Mouse (Mus musculus) liver, embryonic 13.5 days (tissue): Measurements from ENCODE around the gene Kirrel. TPM values are rescaled to one million over a fixed set of nuclear protein-coding genes. Genes with fewer than 3 reads are reported as not detected.

Experiments
- ATAC-seq: fragments of 200-750 bp; cut with Nextera tagmentation; 2 replicates; pipeline ENCODE4 v1.8.0; 2017; ENCODE audit warnings: low read depth, mild to moderate bottlenecking, moderate number of reproducible peaks, moderate library complexity
- DNase-seq: peaks from one replicate; pipeline ENCODE4 v3.0.0; 2022
- H3K27ac ChIP-seq: fragments of 300-500 bp; sonication (generic); 2 replicates; pipeline ENCODE4 v1.5.1; 2015; ENCODE audit warnings: moderate library complexity, mild to moderate bottlenecking, inconsistent platforms
- H3K27me3 ChIP-seq: fragments of 300-500 bp; sonication (generic); 2 replicates; pipeline ENCODE4 v1.6.1; 2015; ENCODE audit warnings: mild to moderate bottlenecking, inconsistent platforms
- H3K36me3 ChIP-seq: fragments of 300-500 bp; sonication (generic); 2 replicates; pipeline ENCODE4 v1.6.1; 2015; ENCODE audit warnings: mild to moderate bottlenecking, inconsistent platforms
- H3K4me1 ChIP-seq: fragments of 300-500 bp; sonication (generic); replicated peaks from 2 replicates; pipeline ENCODE4 v1.6.1; 2015; ENCODE audit warnings: inconsistent platforms
- H3K4me2 ChIP-seq: fragments of 300-500 bp; sonication (generic); 2 replicates; pipeline ENCODE4 v1.6.1; 2015; ENCODE audit warnings: inconsistent platforms, mild to moderate bottlenecking, moderate library complexity
- H3K4me3 ChIP-seq: fragments of 300-500 bp; sonication (generic); replicated peaks from 2 replicates; pipeline ENCODE4 v1.5.1; 2015; ENCODE audit warnings: mild to moderate bottlenecking, inconsistent platforms
- H3K9ac ChIP-seq: fragments of 300-500 bp; sonication (generic); 2 replicates; pipeline ENCODE4 v1.6.1; 2015; ENCODE audit warnings: mild to moderate bottlenecking, inconsistent platforms
- H3K9me3 ChIP-seq: fragments of 300-500 bp; sonication (generic); replicated peaks from 2 replicates; pipeline ENCODE4 v1.6.1; 2016; ENCODE audit warnings: inconsistent platforms
- WGBS: fragments of 180-500 bp; shearing (Covaris S2); methylation state at CpG from one replicate; pipeline ENCODE4 v1.1.7; 2015; ENCODE audit not compliant: insufficient replicate concordance; 5-methylcytosine and 5-hydroxymethylcytosine counted together
- polyA plus RNA-seq: library from polyadenylated mRNA; unstranded; fragments of >200 nt; fragmentation: Nextera tagmentation; extraction: Ambion mirVana; gene quantifications from 2 replicates; pipeline ENCODE4 v1.2.1, GENCODE M21; 2015

Gene Kirrel
- polyA plus RNA-seq, 1 experiment from 2014 or later = 1.2 TPM

- ATAC-seq = no peak
- no peaks in the 10 kb centered on the region for H3K27me3 ChIP-seq
- H3K4me3 ChIP-seq = no peak overlapping the region
- H3K4me1 ChIP-seq = no peaks in the 10 kb centered on the region
- no peaks in the 10 kb centered on the region for H3K36me3 ChIP-seq
- DNase-seq = no peak
- 69% methylated on average over 19 of the region's 19 CpGs for WGBS
- no peak overlapping the region for H3K27ac ChIP-seq
- H3K4me2 ChIP-seq = no peak overlapping the region
- H3K9me3 ChIP-seq = no peaks in the 10 kb centered on the region
- no peak overlapping the region for H3K9ac ChIP-seq
Observed at GRCm38 (mm10) chr3:87097969-87098946, 76.3 kb downstream of the Kirrel start.

- Histone ChIP-seq H3K4me1 (no peaks in the 10 kb centered on the region), H3K9me3 (no peaks in the 10 kb centered on the region), H3K27me3 (no peaks in the 10 kb centered on the region), H3K4me3 (no peak overlapping the region), H3K27ac (no peak overlapping the region), H3K9ac (no peak overlapping the region), H3K36me3 (no peaks in the 10 kb centered on the region), H3K4me2 (no peak overlapping the region)
- ATAC-seq = no peak
- no peak for DNase-seq
- 83% methylated on average over 9 of the region's 9 CpGs for WGBS
Observed at GRCm38 (mm10) chr3:87097205-87097604, 77.3 kb downstream of the Kirrel start.

GRCm38 (mm10) chr3:87093718-87094117 lies 80.8 kb downstream of the Kirrel start:
- H3K4me2 ChIP-seq = no peak overlapping the region
- no peak overlapping the region for H3K9ac ChIP-seq
- H3K4me3 ChIP-seq = no peak overlapping the region
- H3K4me1 ChIP-seq = no peaks in the 10 kb centered on the region
- H3K27ac ChIP-seq = no peak overlapping the region
- DNase-seq (no peak), ATAC-seq (no peak)
- no peaks in the 10 kb centered on the region for H3K9me3 ChIP-seq
- H3K27me3 ChIP-seq = no peaks in the 10 kb centered on the region
- 46% methylated on average over 6 of the region's 6 CpGs for WGBS
- H3K36me3 ChIP-seq = no peaks in the 10 kb centered on the region

DNA sequence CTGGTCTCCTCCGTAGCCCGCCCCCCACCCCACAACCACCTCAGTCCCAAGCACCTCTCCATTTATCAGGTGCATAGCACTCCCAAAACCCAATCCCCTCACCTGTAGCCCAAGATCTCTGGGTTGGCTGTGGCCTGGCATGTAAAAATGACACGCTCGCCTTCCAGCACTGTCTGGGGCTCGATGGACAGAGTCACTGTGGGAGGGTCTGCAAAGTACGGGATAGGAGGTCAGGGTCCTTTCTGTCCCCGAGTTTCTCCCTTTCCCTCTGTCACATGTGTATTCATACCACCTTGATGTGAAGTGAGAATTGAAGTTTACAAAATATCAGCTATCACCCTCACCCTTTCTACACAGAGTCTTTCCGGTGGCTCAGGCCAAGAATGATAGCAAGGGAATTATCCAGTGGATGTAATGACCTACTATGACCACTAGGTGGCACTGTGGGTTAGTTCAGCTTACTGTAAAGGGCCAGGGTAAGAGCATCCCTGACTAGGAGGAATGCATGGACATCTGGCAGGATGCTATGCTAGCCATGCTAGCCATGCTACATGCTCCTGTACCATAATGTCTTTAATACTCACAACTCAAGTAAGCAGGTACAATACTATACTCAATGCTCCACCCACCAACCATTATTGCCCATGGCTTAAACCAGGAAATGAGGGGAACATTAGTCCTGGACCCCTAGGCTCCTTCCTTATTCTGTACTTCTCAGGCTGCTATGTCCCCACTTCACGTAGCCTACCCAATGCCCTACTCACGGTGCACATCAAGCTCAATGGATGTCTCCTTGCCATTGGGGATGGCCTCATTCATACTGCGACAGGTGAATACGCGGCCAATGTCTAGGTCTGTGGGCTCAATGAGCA lies 84.6 kb downstream of the Kirrel start:
- Histone ChIP-seq H3K27me3 (no peaks in the 10 kb centered on the region), H3K4me1 (no peaks in the 10 kb centered on the region), H3K9me3 (no peaks in the 10 kb centered on the region), H3K4me3 (no peak overlapping the region), H3K9ac (no peak overlapping the region), H3K4me2 (no peak overlapping the region), H3K27ac (no peak overlapping the region), H3K36me3 (0 out of 2 replicates have a peak, but pooled peaks cover 2% of the 10 kb centered on the region)
- ATAC-seq = 0 out of 2 replicates have a peak, but pooled peaks have one; percentile 45
- DNase-seq = peak; percentile 19
- 66% methylated on average over 13 of the region's 13 CpGs for WGBS

DNA sequence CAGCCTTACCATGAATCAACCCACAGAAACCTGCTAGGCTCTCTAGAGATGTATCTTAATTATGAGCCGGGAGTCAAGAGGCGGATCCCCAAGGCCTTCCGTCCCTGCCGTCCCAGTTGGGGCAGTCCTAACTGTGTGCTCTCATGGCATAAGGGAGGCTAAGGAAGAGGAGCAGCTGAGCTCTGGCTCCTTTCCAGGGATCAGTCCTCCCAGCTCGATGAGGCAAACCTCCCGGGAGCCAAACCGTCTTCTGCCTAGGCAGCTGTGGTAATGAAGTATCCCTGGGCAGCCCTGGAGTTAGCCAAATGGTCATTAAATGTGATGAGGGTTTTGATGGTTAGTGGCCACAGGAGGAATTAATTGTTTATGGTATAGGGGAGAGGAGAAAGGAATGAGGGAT lies 87.4 kb downstream of the Kirrel start:
- no peak overlapping the region for H3K4me2 ChIP-seq
- DNase-seq = no peak
- no peaks in the 10 kb centered on the region for H3K27me3 ChIP-seq
- 0 out of 2 replicates have a peak, but pooled peaks cover 4% of the 10 kb centered on the region for H3K36me3 ChIP-seq
- WGBS = 65% methylated on average over 7 of the region's 7 CpGs
- H3K9ac ChIP-seq = no peak overlapping the region
- no peaks in the 10 kb centered on the region for H3K9me3 ChIP-seq
- H3K4me3 ChIP-seq = no peak overlapping the region
- ATAC-seq = no peak
- no peak overlapping the region for H3K27ac ChIP-seq
- no peaks in the 10 kb centered on the region for H3K4me1 ChIP-seq

DNA sequence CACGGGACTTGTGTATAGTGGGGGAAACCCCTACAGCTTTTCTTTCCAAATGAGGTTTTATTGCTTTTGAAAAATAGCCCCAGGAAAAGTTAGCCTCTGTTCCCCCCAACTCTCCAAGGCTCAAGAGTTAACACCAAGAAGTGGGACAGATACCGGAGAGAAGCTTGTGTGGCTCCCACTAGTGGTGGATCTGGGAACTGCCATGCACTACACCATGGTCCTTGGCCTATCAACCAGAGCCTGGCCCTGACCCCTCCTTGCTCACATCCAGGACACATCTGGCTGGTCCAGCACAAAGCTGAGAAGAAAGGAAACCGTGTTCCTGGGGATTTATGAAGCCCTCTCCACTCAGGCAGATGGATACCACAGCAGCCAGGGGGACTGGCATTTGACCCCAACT lies 92.3 kb downstream of the Kirrel start:
- no peaks in the 10 kb centered on the region for H3K4me1 ChIP-seq
- no peak overlapping the region for H3K4me2 ChIP-seq
- no peak overlapping the region for H3K9ac ChIP-seq
- no peaks in the 10 kb centered on the region for H3K9me3 ChIP-seq
- no peak overlapping the region for H3K4me3 ChIP-seq
- H3K36me3 ChIP-seq = 0 out of 2 replicates have a peak, but pooled peaks cover 4% of the 10 kb centered on the region
- 55% methylated on average over 3 of the region's 3 CpGs for WGBS
- H3K27ac ChIP-seq = no peak overlapping the region
- peak; percentile 5 for DNase-seq
- no peaks in the 10 kb centered on the region for H3K27me3 ChIP-seq
- ATAC-seq = no peak

- H3K9me3 ChIP-seq = no peaks in the 10 kb centered on the region
- no peak overlapping the region for H3K4me2 ChIP-seq
- H3K27ac ChIP-seq = no peak overlapping the region
- no peak overlapping the region for H3K4me3 ChIP-seq
- H3K4me1 ChIP-seq = no peaks in the 10 kb centered on the region
- ATAC-seq (no peak), DNase-seq (no peak)
- WGBS = 53% methylated on average over 4 of the region's 4 CpGs
- H3K27me3 ChIP-seq = no peaks in the 10 kb centered on the region
- H3K9ac ChIP-seq = no peak overlapping the region
- H3K36me3 ChIP-seq = 0 out of 2 replicates have a peak, but pooled peaks cover under 1% of the 10 kb centered on the region
Observed at GRCm38 (mm10) chr3:87079751-87080150, 94.8 kb downstream of the Kirrel start.

DNA sequence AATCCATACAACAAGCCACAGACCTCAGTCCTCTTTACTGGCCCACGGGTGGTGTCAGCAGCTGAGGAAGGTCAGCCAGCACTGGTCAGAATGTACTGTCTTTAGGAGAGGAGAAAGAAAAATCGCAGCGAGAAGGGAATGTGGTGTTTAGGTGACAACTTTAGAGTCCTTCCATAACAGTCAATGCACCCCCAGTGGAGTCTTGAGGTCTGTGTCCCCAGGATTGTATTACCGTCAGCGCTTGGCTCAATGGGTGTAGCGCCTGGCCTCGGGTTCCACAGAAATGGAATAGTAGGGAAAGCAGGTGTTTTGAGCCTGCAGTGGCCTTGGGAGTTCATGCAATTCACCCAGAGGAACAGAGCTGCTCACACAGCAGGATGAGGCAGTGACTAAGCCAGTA lies 95.2 kb downstream of the Kirrel start:
- ATAC-seq (no peak), DNase-seq (no peak)
- Histone ChIP-seq H3K4me1 (no peaks in the 10 kb centered on the region), H3K4me2 (no peak overlapping the region), H3K9me3 (no peaks in the 10 kb centered on the region), H3K27ac (no peak overlapping the region), H3K9ac (no peak overlapping the region), H3K4me3 (no peak overlapping the region), H3K36me3 (no peaks in the 10 kb centered on the region), H3K27me3 (no peaks in the 10 kb centered on the region)
- WGBS = 76% methylated on average over 7 of the region's 7 CpGs

- H3K4me1 ChIP-seq = no peaks in the 10 kb centered on the region
- H3K36me3 ChIP-seq = no peaks in the 10 kb centered on the region
- no peak overlapping the region for H3K4me2 ChIP-seq
- H3K4me3 ChIP-seq = no peak overlapping the region
- H3K9me3 ChIP-seq = no peaks in the 10 kb centered on the region
- ATAC-seq (no peak), DNase-seq (no peak)
- no peaks in the 10 kb centered on the region for H3K27me3 ChIP-seq
- 66% methylated on average over 9 of the region's 9 CpGs for WGBS
- H3K27ac ChIP-seq = no peak overlapping the region
- no peak overlapping the region for H3K9ac ChIP-seq
Observed at GRCm38 (mm10) chr3:87077681-87078080, 96.9 kb downstream of the Kirrel start.

DNA sequence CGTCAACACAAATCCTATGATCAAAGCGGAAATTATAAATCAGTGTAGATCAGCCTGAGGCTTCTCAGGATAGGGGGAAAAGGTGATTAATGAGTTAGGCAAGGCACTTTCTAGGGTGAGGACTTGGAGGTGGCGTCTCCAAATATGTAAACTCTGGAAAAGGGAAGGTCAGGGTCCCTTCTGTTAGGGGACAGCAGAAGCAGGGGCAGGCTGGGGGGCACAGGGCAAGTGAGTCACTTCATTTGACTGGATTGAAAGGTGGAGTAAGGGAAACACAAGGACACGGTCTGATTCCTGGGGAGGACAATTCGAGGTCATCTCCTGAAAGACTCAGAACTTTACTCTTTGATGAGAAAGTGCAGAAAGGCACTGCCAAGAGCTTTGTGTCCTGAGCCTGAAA lies 97.6 kb downstream of the Kirrel start:
- Histone ChIP-seq H3K27ac (no peak overlapping the region), H3K4me2 (no peak overlapping the region), H3K9me3 (no peaks in the 10 kb centered on the region), H3K4me1 (no peaks in the 10 kb centered on the region), H3K9ac (no peak overlapping the region), H3K4me3 (no peak overlapping the region), H3K27me3 (no peaks in the 10 kb centered on the region), H3K36me3 (no peaks in the 10 kb centered on the region)
- DNase-seq = no peak
- WGBS = 45% methylated on average over 5 of the region's 5 CpGs
- no peak for ATAC-seq

- no peak overlapping the region for H3K4me3 ChIP-seq
- no peak for ATAC-seq
Observed at GRCm38 (mm10) chr3:87076161-87076560, 98.4 kb downstream of the Kirrel start.

More at GRCm38 (mm10) chr3:87076161-87076560, 98.4 kb downstream of the Kirrel start:
- 65% methylated on average over 7 of the region's 7 CpGs for WGBS
- no peaks in the 10 kb centered on the region for H3K4me1 ChIP-seq
- no peaks in the 10 kb centered on the region for H3K36me3 ChIP-seq
- H3K4me2 ChIP-seq = no peak overlapping the region
- DNase-seq = no peak
- H3K9me3 ChIP-seq = no peaks in the 10 kb centered on the region
- no peaks in the 10 kb centered on the region for H3K27me3 ChIP-seq
- no peak overlapping the region for H3K9ac ChIP-seq
- H3K27ac ChIP-seq = no peak overlapping the region
